Mouse (Mus musculus): ENCODE measurements at regions not wholly inside any gene's neighbourhood (a gene's known extent, or its start where the extent isn't known, plus 50 kb on each side); places are given as distances from the start of the nearest gene placed in this dataset.

DNA sequence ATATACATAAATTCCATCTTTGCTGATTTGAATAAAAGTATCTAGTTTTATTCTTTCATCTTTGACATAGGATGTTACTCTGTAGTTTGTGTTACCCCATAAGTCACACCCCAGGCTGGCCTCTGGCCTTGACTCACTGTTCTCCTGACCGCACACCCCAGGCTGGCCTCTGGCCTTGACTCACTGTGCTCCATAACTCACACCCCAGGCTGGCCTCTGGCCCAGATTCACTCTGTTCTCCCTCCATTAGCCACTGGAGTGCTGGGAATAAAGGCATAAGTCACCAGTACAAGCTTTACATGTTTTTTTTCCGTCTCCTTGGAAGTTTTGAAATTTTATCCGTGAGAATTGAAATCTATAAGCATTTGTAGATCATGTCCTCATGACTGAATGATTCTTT is 56.2 kb upstream of the Fmr1 start:
- DNase-seq (ENCODE audit: extremely low spot score in 1 of 2, low spot score in 2 of 2) = no peak
- intact Hi-C loops (cut with DNase I) = no loop called here
- no peak overlapping the region for H3K4me3 ChIP-seq
- TF ChIP-seq CTCF (IDR thresholded peaks at IDR 0.05) = no peak
- no peak overlapping the region for H3K27ac ChIP-seq

Data from left cerebral cortex, adult 2 months (tissue).